Mouse (Mus musculus) spleen, postnatal 4 days (tissue): ENCODE data around the gene Supt5.
"Not testable (repeated sequence)": the region's sequence is repeated elsewhere in the genome, so short reads cannot be mapped to it uniquely, and the experiment has no call there.

Experiments
- DNase-seq, 2 experiments: peaks; one replicate each; pipeline ENCODE4 v3.0.0; 2022; ENCODE audit warnings: low spot score in 2 of 2

Supt5 gene

DNA sequence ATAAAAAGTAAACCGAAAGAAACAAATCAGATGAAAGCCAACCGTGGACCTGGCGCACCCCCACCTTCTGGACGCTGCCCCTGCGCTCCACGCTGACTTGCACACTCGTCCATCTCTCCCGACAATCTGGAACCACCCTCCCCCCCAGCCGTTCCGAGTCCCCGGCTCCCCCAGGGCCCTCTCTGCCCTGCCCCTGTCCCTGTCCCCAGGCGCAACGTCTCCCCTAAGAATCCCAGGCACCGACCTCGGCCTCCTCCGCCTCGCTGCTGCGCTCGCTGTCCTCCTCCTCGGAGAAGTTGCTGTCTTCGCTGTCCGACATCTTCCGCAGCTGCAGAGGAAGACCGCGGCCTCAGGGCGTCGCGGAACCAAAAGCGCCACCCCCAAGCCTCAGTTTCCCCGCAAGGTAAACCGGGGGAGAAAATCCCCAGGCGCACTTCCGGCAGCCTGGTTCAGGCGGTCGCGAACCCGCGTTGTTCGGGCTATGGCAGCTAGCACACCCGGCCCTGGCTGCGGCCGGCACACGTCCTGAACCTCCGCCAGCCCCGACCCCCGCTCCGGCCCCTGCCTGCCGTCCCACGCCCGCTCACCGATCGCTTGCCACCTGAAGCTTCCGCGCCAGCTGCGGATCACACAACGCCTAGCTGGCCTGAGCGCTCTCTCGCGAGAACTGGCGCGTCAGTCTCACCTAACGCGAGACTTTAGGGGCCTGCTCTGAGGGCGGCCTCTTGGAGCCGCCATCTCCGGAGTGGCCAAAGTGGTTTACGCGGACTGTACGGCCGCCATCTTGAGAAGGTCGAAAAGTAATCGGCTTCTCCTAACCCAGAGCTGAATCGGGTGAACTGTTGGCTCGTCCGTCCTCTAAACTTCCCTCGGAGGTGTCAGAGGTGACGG is at the start of gene Supt5:
Gene Supt5, minus strand, starts transcription at position 639 of the 891 bp plus-strand sequence.
- peak; percentile 97 to 98 for DNase-seq

DNA sequence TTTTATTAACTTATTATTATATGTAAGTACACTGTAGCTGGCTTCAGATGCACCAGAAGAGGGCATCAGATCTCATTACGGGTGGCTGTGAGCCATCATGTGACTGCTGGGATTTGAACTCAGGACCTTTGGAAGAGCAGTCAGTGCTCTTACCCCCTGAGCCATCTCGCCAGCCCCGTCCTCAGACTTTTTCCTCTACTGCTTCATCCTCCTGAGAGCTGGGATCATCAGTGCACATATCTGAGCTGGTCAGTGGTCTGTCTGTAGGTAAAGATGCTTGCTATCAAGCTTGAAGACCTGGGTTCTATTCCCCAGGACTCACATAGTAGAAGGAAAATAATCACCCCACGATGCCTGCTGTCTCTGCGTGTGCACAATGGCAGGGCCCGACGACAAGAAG is 48.8 kb upstream of the Supt5 start:
- not testable (repeated sequence) for DNase-seq

DNA sequence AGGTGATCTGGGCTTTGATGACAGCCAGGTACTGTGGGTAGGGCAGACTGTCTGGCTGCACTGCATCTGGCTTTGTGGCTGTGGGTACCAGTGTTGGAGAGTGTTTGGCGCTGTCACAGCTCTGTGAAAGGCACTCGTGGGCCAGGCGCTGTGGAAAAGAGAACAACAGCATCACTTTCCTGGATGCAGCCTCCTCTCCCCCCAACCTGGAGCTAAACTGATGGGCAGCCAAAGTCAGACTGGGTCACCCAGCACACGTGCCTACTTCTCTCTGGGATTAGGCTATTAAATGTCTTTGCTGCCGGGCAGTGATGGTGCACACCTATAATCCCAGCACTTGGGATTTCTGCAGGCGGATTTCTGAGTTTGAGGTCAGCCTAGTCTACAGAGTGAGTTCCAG is 48.3 kb upstream of the Supt5 start:
- not testable (repeated sequence) for DNase-seq

DNA sequence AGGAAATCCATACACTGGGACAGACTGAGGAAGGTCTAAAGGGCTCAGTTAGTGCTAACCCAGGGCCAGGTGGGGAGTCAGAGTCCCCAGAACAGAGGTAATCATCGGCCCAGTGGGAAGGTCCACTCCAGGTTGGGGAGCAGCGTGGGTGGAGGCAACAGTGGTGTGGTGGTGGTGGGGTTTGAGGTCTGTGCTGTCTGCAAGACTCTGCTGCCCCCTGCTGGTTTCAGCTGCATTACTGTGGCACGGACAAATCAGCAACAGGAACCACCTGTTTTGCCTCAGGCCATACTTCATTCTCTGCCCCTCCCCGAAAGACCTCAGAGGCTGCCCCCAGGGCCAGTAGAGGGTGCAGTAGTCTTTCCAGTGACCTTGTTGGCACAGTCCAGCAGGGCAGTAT is 47.9 kb upstream of the Supt5 start:
- DNase-seq, result peak; percentile 86 to 96

DNA sequence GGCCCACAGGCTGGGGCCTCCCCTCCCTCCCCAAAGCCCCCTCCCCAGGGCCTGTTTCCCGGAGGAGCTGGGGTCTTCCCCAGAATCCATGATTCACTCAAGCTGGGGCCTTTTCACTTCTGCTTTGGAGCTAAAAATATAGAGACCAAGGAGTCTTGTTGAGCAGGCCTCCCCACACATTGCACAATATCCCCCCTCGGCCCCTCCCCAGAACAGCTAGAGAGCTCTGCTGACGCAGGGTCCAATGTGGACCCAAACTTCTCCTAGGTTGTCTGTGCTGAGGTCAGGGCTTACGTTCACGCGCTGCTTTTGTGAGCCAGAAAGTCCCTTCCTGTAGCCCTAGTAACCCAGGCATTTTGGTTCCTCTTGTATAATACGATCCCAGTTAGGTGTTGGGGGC is 47.5 kb upstream of the Supt5 start:
- DNase-seq, result peak; percentile 53 to 72

DNA sequence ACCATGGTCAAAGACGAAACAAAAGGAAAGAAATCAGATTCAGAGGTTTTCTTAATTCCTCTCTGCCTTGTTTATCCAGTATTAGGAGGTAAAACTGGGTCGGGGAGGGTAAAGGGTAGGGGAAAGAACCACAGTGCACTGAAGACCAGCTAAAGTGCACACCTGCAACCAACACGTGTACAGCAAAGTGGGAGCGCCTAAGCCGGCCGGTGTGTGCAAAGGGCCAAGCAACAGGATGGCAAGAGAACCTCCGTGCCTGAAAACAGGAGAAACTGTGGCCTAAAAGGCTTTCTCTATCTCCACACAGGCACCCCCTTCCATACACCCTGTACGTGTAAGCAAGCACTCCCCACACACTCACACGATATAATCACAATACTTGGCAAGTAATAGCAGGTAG is 46.6 kb upstream of the Supt5 start:
- DNase-seq, result no peak

DNA sequence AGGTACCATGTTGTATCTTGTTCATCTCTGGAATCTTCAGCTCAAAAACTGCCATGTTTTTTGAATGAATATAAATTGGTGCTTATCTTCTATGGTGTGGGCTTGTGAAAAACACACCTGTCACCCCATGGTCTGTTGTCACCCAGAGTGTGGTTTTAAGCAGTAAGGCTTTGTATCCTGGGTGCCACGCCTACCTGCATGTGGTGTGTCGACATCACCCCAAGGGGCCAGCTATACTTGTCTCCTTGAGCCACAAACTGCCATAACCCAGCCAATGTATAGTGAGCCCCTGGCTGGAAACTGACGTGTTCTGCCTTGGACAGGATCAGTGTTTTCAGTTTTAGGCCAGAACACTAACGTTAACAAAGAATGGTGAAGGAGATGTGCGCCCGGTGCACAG is 45.6 kb upstream of the Supt5 start:
- peak in 1 of 2 experiments; percentile 49 for DNase-seq

DNA sequence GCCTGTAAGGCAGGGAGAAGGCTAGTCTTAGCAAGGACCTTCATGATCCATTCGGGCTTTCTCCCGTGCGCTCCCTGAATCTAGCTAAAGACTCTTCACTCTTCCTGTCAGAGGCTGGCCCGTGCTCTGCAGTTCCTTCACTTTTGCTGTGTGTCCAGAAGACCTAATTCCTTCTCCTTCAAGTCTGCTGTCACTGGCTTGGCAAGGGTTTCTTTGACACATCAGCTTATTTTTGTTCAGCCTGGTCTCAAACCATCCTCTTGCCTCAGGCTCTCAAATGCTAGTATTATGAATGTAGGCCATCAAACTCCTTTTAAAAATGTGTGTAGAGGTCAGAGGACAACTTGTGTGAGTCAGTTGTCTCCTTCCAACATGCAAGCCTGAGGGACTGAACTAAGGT is 45.1 kb upstream of the Supt5 start:
- DNase-seq, result no peak

DNA sequence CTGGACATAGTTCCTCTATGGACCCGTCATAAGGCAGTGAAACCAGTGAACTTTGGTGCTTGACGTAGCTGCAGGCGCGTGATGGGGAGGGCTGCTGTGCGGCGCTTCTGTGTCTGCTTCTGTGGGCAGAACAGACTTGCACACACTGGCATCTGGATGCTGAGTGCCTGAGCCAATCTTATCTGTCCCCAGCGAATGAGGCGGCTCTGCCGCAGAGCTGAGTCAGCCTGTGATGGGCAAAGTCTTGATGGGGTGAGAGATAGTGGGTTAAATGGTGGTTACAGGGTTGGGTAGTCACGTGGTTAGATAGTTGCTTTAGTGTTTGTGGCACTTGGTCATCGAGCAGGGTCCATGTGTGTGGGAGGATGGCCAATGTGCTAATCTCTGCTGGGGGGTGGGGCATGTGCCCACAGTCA is 44.4 kb upstream of the Supt5 start:
- DNase-seq, result peak; percentile 62 to 78

DNA sequence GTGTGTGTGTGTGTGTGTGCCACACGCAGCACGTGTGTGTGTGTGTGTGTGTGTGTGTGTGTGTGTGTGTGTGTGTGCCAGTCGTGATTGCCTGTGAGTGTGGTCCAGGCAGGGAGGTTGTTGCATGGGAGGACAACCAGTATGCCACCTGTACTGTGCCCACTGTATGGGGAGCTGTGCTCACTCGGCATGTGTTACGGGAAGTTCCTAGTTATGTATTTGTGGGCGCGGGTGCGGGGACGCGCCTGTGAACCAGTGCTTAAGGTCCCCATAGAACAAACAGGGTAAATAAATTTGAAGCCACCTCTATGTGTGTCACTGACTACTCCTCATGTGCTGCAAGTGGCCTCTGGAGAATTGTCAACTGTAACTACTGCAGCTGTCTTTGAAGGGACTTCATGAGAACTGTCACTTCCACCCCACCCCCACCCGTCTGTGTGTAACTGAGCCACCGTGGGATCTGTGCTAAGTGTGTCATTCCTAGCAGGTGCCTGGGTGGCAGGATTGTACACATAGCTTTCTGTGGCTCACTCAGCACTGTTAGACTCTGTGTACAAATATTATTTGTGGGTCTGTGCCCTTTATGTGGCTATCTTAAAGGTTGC is 43.9 kb upstream of the Supt5 start:
- peak in 1 of 2 experiments; percentile 42 for DNase-seq

DNA sequence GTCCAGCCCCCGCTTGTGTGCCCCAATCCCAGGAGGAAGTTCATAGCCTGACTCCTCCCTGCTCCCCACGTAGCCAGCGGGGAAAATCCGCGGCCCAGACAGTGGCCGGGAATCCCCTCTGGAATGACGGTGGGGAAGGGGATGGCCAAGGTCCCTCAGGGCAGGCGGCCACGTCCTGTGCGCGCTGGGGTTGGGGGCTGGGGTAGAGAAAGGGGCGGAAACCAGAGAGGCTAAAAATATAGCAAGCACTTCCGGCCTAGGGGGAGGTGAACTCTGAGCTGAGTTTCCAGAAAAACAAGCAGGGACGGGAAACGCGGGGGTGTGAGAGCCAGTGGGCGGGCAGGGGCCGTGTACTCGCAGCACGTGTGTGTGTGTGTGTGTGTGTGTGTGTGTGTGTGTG is 43.4 kb upstream of the Supt5 start:
- DNase-seq, result peak; percentile 80 to 87

DNA sequence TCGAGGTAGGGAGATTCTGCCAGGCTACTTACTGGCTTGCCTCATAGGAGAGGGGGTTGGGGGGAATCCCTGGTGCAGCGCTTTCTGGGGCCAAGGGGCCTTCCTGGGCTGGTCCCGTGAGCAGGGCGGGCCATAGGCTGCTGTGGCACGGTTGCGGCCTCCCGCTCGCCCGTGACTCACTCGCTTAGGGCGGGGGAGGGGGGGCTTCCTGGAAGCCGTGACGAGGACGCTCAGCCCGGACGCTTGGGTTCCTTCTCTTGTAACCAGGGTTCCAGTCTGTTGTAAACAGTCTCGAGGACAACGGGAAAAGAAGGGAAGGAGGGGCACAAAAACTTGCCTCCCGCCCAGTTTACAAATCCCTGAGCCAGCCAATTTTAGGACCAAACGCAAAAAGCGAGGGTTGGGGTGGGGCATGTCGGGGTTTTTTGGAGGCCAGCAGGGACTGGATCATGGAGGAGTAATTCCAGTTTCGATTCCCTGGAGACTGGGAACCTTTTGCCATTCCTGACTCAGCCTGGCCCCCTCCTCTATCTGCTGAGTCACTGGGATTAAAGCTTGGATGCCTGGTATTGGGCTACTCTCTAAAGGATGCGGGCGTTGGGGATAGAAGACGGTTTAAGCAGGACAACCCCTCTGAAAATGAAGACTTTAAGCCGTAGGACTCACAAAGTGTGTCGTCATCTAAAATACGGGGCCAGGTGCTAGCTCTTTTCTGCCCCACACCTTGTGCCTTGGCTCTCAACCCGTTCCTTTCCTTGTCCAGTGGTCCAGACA is 42.7 kb upstream of the Supt5 start:
- DNase-seq, result peak; percentile 80 to 87

DNA sequence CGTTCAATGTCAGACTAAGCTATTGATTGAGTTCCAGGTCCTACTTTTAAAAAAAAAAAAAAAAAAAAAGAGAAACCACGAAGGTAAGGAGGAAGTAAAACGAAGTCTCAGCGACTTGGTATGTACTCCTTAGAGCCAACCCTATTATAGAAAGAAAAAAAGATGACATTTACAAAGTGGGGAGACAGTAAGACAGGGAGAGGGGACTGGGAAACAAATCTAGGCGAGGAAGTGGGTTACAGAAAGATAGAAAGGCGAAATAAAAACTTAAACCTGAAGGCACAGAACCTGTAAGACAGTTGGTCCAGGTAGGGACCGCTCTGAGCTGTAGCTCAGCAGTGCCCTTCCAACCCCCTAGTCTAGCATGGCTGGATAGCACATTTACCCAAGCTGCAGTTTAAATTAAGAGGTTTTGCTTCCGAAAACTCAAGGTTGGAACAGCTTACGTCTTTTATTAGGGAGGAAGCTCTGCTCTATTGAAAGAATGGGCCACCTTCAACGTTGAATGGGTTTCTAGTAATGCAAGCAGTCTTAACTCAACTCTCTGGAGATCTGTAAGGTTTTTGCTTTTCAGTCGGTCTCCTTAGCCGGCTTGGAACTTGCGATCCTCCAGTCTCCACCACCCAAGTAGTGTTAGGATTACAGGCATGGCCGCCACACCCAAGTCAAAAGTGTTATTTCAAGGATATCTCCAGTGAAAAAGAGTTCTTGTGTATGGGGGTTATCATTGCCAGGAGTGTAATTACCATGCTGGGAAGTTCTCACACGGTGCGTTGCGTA is 41.9 kb upstream of the Supt5 start, which contains the start of gene Zfp36:
Gene Zfp36, minus strand, starts transcription at position 17 of the 780 bp plus-strand sequence.
- no peak for DNase-seq

DNA sequence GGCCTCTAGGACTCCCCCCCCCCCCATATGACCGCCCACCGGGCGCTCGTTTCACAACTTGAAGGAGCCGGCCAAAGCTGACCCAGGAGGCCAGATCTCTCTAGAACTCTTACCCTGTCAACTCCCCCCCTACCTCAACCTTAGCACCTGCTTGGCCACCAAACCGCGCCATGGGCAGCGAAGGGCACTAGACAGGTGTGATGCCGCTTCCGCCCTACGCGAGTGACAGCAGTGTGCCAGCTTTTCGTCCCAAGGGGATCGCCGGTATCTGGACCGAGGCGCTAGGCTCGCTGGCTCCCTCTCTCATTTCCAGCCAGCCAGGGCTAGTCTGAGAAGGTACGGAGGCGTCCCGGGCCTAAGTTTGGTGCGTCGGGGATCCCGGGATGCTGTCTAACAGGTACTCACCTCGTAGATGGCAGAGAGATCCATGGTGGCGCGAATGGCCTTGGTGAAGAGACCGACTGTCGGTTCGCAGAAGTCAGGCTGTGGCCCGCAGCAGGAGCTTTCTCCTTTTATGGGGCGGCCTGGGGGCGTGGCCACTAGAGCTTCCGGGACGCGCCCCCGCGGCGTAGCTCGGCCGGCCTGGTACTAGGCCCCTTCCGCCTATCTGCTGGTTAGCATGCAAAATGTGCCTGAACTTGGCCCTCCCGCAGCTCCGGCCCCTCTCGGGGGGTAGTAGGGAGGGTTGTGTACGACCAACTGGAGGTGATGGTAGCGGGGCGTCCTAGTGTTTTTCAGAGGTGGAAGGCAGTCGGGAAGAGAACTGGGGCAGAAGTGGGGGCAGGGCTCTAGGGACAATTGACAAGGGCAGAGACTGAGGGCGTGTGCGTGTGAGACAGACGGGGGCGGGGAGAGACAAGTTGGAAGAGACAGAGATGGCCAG is 40.5 kb upstream of the Supt5 start:
- peak; percentile 94 to 98 for DNase-seq

DNA sequence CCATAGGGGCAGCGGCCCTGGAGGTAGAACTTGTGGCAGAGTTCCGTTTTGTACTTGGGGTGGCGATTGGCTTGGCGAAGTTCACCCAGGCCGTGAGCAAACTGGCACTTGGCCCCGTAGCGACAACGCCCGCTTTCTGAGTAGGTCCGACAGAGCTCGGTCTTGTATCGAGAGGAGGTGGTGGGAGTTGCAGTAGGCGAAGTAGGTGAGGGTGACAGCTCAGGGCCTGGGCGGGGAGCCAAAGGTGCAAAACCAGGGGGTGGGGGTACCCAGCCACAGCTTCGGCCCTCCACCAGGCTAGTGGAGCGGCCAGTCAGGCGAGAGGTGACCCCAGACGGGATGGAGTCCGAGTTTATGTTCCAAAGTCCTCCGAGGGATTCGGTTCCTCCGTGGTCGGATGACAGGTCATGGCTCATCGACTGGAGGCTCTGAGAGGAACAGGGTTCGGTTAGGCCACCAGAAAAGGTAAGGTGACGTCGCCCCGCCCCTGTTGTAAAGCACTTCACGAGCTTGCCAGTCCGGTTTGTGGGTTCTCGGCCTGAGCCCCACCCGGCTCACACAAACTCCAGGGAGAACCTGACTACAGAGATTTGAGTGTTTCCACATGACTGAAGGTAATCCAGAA is 39.6 kb upstream of the Supt5 start:
- peak; percentile 59 to 79 for DNase-seq

DNA sequence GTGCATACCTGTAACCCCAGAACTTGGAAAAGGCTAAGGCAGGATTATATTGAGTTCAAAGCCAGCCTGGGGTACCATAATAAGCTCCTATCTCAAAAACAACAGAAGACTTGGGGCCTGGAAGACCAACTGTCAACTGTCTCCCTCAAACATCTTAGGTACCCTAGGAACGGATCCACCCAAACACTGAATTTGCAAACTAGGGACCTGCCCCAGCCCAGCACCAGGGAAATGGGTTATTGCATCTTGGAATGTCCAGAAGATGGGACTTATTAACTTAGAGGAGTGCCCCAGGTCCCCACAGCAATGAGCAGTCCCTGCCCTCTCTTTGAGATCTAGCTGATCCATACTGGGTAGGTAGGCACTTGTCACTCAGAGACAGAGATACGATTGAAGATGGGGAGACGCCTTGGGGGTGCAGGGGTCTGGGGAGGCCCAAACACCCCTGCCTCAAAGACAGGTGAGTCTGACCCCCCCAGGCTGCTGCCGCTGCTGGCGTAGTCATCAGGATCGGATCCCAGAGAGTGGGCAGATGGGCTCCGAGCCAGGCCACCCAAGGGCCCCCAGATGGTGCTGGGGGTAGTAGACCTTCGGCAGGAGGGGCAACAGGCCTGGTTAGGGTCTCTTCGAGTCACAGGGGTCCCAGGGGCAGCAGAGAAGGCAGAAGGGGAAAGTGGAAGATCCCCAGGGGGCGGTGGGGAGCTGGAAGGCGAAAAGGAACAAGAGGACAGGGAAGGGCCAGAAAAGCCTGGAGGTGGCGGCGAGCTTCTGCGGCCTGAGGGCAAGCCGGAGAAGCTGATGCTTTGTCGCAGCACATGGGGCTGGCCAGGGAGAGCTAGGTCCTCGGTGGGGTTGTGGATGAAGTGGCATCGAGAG is 38.9 kb upstream of the Supt5 start:
- DNase-seq, result peak in 1 of 2 experiments; percentile 69

DNA sequence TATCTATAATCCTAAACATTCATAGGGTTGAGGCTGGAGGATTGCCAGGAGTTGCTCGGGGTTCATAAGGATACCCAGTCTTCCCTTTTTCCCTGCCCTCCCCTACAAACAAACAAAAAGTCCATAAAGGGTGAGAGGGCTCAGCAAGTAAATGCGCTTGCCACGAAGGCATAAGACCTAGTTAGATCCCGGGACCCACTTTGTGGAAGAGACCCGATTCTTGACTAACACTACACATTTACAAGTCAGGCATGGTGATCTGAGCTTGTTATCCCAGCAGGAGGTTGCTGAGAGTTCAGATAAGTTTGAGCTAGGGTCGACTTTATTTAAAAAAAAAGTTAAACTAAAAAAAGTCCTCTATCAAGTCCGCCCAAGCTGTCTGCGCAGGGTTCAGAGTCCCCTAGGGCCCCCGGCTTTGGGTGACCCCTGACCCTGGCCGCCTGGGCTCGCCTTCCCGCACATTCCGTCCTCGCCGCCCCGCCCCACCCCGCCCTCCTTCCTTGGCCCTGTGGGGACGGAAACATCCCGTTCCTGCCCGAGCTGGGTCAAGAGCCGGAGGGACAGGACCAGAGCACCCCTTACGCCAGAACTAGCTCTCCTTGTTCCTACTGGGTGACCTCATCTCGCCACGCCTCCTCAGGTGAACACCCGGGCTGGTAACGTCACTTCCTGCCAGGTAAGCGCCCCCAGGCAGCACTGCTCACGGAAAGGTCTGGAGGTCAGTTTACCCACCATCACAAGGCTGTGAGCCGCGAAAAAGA is 37.6 kb upstream of the Supt5 start:
- peak; percentile 50 to 76 for DNase-seq
